Mouse (Mus musculus) lung, postnatal 36 days (tissue): ENCODE measurements around the gene Zfp710.

ENCODE experiments used
- DNase-seq: peaks from one replicate; pipeline ENCODE4 v3.0.0; 2022; ENCODE audit warnings: mixed read lengths

Zfp710 gene

GRCm38 (mm10) chr7:80058405-80059063, 33.9 kb downstream of the Zfp710 start:
- DNase-seq, result peak; percentile 67

GRCm38 (mm10) chr7:80059064-80059838, 34.6 kb downstream of the Zfp710 start:
- no peak for DNase-seq

- DNase-seq, result peak; percentile 63
These were observed 35.6 kb downstream of the Zfp710 start for GRCm38 (mm10) chr7:80060012-80060778.

GRCm38 (mm10) chr7:80062083-80062826, 37.6 kb downstream of the Zfp710 start:
- DNase-seq, result no peak

- no peak for DNase-seq
These were observed 38.6 kb downstream of the Zfp710 start for GRCm38 (mm10) chr7:80063244-80063643.

- DNase-seq, result no peak
These were observed 39.5 kb downstream of the Zfp710 start for GRCm38 (mm10) chr7:80063902-80064736.

GRCm38 (mm10) chr7:80065250-80065649, 40.6 kb downstream of the Zfp710 start:
- no peak for DNase-seq

GRCm38 (mm10) chr7:80066675-80067455, 42.3 kb downstream of the Zfp710 start:
- peak; percentile 46 for DNase-seq

GRCm38 (mm10) chr7:80068341-80068740, 43.7 kb downstream of the Zfp710 start:
- DNase-seq, result no peak

GRCm38 (mm10) chr7:80069615-80070327, 45.2 kb downstream of the Zfp710 start:
- peak; percentile 66 for DNase-seq

- no peak for DNase-seq
These were observed 46.6 kb downstream of the Zfp710 start for GRCm38 (mm10) chr7:80071209-80071608.

GRCm38 (mm10) chr7:80072297-80072696, 47.7 kb downstream of the Zfp710 start:
- DNase-seq, result no peak

GRCm38 (mm10) chr7:80073506-80073905, 48.9 kb downstream of the Zfp710 start:
- no peak for DNase-seq

GRCm38 (mm10) chr7:80074921-80075441, 50.4 kb downstream of the Zfp710 start:
- DNase-seq, result peak; percentile 91

- no peak for DNase-seq
These were observed 51.5 kb downstream of the Zfp710 start for GRCm38 (mm10) chr7:80075946-80076583.

- no peak for DNase-seq
These were observed 52.5 kb downstream of the Zfp710 start for GRCm38 (mm10) chr7:80076961-80077716.

GRCm38 (mm10) chr7:80077801-80078200, 53.2 kb downstream of the Zfp710 start:
- DNase-seq, result peak; percentile 71

GRCm38 (mm10) chr7:80078792-80079301, 54.2 kb downstream of the Zfp710 start:
- DNase-seq, result peak; percentile 98
